Mouse (Mus musculus): Measurements from ENCODE around the gene Diaph2. TPM values are rescaled to one million over a fixed set of nuclear protein-coding genes. Genes with fewer than 3 reads are reported as not detected.
"Not testable (repeated sequence)": the region's sequence is repeated elsewhere in the genome, so short reads cannot be mapped to it uniquely, and the experiment has no call there.

Diaph2 gene
- total RNA-seq, 2 experiments from 2014 or later: 17.7 to 17.9 TPM

DNA sequence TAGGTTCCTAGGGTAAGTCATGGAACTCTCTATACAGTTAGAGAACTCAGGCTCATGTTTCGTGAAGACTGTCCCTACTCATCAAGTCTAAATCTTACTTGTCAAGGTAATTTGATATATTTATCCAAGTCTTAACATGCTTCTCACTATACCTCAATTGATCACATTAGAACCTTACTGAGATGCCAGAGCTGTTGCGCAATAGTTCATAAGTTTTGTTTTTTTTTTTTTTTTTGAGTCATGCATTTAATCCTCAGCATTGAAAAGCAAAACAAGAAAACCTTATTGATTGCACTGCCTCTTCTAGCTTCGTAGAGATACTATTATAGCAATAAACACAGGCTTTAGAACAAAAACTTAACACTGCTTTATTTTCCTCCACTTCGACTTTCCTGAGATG lies 529.6 kb downstream of the Diaph2 start:
- no peak for DNase-seq (ENCODE audit: low spot score in 2 of 2)

DNA sequence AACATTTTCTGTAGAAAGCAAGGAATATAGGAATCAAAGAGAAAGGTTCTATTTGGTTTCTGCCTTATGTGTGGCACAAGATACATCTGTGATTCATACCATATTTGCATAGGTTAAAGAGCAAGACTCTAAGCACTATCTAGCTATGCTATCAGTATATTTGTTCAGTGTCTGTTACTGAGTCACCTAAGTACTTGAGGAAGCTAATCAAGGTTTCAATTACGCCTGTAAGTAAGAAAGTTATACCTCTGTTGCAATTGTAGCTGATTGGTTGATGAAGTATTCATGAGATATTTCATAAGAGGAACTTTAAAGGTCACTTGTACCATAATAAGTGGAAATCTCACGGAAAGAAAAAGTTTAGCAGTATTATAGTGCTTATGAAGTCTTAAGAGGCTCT lies 531.9 kb downstream of the Diaph2 start:
- no peak for DNase-seq (ENCODE audit: low spot score in 2 of 2)

DNA sequence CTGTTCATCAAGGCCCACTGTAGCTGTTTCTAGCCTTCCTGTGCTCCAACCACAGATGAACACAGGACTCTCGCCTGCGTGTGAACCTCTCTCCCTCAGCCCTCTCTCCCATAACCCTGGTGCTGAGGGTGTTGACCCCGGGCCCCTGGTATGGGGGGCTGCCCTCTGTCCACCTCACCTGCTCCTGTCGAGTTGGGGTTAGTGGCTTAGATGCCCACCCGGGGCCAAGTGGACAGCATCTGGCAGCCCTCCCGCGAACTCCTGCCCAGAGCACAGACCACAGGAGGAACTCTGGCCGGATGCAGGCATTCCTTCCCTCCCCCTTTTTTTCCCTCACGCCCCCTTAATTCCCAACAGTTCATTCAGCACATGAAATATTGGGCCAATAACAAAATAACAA lies 537.5 kb downstream of the Diaph2 start:
- DNase-seq (ENCODE audit: low spot score in 2 of 2): no peak

DNA sequence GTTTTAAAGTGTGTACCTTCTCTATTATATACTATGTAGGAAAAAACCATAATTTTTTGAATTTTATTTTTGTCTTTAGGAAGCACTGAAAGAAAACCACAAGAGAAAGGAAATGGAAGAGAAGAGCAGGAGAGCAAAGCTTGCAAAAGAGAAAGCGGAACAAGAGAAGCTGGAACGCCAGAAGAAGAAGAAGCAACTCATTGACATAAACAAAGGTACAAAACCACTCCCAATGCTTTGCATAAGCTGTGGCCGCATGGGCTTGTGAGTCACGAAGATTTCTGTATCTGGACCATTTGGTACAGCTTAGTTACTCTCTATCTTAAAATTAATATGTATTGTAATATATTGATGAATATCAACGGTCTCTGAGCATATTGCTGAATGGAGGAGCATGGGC lies 540.2 kb downstream of the Diaph2 start:
- DNase-seq (ENCODE audit: low spot score in 2 of 2): no peak

DNA sequence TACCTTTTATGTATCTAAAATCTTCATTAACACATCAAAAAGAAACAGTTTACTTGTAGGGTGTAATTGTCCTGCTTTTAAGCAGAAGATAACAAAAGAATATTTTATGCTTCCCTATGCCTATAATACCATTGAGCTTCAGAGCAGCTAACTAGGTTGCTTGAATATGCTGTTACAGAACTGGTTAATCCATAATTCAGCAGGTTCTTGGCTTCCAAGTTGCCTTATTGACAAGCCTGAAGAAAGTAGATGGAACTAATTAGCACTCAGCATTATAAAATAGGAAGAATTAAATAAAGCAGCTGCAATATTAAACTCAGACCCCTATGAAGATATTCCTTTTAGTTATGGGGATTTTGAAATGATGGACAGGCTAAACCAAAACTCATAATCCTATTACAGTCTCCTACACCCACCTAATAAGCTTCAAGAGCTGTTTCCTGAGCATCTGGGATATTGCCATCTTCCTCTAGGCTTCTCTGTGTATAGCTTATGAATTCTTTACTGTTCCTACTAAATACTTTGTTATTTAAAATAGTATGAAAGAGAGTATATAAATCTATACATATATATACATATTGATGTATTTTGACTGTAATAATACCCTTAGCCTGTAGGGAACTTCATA lies 601.4 kb downstream of the Diaph2 start:
- no peak for DNase-seq (ENCODE audit: low spot score in 2 of 2)

DNA sequence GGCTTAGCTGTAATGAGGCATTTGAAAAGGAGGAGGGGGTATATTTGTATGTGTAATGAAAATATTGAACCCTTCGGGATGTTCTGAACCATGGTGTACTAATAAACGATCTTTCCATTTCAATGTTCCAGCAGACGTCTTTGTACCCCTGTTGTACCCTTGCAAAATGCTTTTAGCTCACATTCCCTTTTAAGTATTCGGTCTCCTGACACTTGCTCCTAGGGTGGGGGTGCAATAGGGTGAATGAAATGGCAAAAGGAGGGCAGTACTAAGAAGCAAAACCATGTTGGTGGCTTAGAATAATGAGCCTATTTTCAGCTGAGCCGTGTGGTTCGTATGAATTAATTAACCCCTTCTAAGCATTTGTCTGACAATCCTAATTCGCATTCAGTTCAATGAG lies 601.9 kb downstream of the Diaph2 start:
- no peak for DNase-seq (ENCODE audit: low spot score in 2 of 2)

DNA sequence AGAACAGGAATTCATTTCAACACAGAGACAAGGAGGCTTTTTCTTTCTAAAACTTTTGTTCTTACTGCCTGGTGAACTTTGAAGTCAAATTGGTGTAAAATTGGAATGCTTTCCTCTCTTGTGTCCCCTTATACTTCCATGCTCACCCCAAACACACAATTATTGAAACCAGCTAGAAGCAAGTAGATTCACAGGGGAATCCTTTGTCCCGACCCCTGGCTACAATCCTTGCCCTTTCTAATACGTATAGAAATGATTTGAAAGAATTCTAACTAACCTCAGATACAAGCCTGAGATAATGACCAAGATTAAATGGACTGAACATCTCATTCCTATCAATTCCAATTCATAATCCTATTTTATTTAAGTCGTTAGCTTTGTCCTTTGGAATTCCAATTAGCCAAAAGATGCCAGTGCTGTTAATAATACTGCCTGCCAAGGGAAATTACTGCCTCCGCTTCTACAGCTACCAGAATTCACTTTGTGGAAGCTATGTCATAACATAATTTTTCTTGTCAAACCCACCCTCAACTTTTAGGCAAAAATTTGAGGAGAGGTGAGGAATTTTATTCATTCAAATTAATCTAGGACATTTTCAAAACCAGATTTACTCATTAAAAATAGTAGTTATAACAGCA lies 644.1 kb downstream of the Diaph2 start:
- no peak for DNase-seq (ENCODE audit: low spot score in 2 of 2)

DNA sequence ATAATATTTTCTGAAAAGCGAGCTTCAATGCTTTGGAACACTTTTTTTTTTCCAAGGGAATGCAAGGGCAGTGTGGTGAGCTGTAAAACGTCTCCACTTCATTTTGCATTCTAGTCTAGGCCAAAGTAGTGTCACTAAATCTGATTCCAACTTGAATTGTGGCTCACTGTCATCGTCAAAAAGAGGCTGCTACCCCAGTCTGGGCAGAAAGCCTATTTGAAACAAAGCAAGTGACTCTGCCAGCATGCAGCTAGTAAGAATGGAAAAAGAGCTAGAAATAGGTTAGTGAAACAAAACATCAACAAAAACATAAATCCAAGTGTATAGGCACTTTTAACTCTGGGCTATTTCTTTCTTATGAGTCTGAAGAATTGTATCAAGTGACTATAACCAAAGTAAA lies 653.7 kb downstream of the Diaph2 start:
- DNase-seq (ENCODE audit: low spot score in 2 of 2): peak in 1 of 2 experiments; percentile 56

DNA sequence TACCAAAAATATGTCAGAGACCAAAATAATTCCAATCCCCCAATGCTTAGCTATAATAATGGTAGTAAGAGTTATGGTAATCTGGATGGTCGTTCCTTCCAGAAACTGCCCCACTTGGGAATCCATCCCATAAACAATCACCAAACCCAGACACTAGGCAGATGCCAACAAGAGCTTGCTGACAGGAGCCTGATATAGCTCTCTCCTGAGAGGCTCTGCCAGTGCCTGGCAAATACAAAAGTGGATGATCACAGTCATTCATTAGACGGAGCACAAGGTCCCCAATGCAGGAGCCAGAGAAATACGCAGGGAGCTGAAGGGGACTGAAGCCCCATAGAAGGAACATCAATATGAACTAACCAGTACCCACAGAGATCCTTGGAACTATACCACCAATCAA lies 657.9 kb downstream of the Diaph2 start:
- not testable (repeated sequence) for DNase-seq (ENCODE audit: low spot score in 2 of 2)

DNA sequence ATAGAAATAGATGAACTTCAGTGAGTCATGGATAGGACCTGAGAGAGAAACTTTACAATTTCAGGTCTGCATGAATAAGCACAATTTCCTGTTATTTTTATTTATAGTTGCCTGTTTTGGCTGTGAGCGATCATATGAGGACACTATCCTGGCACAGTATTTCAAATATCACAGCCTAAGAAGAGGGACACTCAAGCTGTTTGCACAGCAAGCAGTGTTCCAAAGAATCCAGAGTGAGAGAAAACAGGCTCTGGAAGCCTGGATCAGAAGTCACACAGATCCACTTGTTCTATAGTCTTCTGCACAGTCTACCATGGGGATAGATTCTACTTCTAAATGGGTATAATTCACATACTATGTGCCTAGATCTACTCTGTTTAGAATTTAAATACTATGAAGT lies 659.4 kb downstream of the Diaph2 start:
- no peak for DNase-seq (ENCODE audit: low spot score in 2 of 2)

DNA sequence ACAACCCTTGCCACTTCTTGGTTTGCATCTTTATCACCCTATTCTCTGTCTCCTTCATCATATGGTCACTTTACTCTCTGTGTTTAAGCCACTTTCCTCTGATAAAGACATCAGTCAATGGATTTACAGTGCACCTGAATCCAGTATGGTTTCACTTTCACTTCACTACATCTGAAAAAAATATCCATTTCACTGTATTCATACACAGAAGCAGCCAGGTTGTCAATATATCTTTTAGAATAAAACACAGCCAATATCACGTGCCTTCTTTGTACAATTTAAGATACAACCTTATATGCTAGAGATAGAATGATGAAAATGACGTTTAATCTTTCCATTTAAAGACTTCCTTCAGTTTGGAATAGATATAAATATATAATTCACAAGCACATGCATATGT lies 673.6 kb downstream of the Diaph2 start:
- DNase-seq (ENCODE audit: low spot score in 2 of 2): no peak

DNA sequence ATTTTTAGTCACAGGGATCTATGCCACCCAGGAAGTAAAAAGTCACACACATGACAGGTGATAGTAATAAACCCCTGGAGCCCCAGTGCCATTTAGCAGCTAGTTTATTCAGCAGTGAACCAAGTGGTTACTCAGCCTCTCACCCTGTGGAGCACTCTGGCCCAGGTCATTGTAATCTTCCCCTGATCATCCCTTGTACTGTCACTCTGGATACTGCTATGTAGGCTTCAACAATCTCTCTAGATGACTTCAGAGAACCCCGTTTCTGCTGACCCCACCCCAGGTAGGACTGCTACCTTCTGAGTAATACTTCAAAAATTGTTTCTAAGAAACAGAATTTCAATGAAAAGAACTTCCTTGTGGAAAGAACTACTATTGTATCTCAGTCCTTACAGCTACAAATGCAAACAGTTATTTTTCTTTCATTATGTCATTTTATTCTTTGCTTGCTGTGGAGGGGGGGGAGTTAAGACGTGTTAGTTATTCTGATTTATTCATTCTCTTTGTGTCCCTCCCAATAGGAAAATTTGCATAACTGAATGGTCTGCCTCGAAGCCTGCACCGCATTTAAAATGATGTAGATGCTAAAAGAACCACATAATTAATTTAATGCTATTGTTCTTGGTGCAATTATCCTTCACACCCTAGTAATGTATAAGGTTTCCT lies 702.4 kb downstream of the Diaph2 start:
- DNase-seq (ENCODE audit: low spot score in 2 of 2): no peak

DNA sequence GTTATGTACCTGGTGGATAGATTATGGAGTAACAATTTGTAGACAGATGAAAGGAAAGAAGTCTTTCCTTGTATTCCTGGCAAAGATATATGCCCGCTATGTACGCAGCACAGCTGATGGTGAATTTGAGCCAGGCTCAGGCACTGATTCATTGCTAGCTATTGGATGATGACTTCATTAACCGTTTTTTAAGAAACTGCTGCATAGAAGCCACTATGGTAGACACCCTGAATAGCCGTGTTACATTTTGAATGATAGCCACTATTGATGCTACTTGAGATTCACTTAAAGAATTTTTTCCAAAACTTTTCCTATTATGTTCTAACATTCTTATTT lies 702.9 kb downstream of the Diaph2 start:
- DNase-seq (ENCODE audit: low spot score in 2 of 2): peak in 1 of 2 experiments; percentile 5

DNA sequence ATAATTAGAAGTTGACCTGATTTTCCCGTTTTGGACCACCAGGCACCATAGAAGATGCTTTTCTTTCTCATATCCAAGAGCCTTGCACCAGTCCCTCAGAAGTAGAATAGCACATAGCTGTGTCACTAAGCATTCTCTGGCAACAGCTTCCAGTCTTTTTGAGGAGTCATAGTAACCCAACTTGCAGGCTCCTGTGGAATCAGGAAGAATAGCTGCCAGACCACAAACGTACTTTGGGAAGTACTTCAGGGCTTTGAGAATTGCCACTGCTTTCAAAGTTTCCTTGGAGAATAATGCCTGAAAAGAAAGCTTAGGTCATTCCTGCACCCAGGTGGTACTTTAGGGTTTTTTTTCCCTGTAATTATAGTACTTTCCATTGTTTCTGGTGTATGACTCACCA lies 723.6 kb downstream of the Diaph2 start:
- DNase-seq (ENCODE audit: low spot score in 2 of 2): no peak

DNA sequence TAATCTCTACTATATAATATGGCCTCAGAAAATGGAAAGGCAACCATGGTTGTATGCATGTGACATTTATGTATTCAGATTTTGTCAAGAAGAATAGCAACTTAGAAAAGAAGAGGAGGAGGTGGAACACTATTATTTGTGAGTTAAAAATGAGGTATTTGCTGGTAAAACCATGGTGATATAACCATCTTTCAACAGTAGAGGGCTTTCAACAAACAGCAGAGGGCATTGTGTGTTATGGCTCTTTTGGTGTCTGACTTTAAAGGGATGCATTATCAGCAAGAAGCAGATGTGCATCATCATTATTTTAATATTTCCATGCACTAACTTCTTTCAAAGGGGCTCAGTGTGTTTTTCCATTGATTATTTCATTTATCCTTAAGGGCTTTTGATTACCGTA lies 731.3 kb downstream of the Diaph2 start:
- DNase-seq (ENCODE audit: low spot score in 2 of 2): no peak

DNA sequence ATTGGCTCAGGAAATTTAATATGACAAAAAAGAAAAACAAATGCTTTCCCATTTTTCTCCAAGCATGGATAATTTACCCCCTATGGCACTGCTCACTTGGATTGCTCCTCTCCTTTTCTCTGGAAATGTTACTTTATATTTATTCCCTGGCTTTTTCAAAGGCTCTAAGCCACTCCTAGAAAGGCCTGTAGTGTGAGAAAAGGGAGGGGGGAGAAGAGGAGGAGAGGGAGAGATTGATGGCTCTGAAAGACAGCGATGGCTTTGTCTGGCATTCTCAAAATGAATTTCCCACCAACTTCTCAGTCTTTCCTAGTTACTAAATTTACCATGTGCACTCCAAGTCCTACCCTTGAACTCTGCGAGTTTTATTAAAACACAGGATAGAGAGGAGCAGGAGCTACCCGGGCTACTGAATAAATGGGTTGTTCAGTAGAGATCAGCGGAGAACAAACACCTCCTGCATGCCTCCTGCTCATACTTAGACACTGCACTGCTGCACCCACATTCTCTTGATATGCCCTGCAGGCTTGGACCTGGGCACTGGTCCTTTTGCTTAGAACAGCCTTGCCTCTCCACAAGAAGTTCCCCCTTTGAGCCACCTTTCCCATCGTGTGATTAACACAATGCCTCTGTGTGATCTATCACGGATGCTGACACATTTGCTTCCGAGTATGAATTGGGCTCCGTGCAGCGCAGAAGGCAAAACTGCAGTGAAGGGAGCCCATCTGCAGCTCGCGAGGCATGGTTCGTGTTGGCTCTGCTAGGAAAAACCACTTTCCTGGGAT lies 753.3 kb downstream of the Diaph2 start:
- DNase-seq (ENCODE audit: low spot score in 2 of 2): peak; percentile 13 to 56

DNA sequence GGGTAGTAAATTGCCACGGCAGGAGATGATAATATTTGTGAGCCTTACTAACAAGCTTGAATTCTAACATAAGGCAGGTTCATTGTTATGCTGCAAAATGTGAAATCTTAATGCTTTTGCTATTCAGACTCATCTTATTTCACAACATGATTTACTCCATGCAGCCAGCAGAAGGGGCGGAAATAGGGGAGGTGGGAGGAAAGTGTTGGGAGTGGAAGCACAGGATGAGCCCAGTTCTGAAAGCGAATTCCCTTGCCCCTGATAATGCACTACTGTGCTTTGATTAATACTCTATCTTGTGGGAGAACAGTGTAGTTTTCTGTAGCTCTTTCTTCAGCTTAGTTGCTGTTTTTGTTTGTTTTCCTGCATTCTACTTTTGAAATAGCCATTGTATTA lies 753.9 kb downstream of the Diaph2 start:
- DNase-seq (ENCODE audit: low spot score in 2 of 2): peak in 1 of 2 experiments; percentile 6

DNA sequence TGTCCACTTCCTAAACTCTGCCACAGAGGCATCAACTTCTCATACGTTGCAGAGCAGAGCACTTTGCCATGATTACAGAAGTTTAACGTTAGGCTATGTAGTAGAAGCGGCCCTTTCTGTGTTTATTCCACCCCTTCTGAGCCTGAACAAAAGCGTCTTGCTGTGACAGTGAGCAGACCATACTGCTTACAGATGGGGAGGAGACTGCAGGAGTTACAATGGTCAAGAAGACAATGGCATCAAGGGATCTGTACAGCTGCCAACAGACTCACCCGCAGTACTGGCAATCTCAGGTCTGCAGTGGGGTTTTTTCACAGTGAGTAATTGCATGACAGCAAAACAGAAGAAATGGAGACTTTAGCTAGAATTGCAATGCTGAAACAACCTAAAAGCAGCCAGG lies 756.1 kb downstream of the Diaph2 start:
- DNase-seq (ENCODE audit: low spot score in 2 of 2): no peak
